Mouse (Mus musculus): Measurements from ENCODE around the gene Scn5a. TPM values are rescaled to one million over a fixed set of nuclear protein-coding genes. Genes with fewer than 3 reads are reported as not detected.

The Scn5a gene
- polyA plus RNA-seq, 1 experiment = 0.21 TPM

GRCm38 (mm10) chr9:119483554-119484353, 95.1 kb downstream of the Scn5a start:
- H3K4me1 ChIP-seq (ENCODE audit: control insufficient read depth, insufficient read depth, low read length) = peaks cover 12% of the 10 kb centered on the region
- 38% methylated on average over 23 of the region's 23 CpGs for WGBS
- TF ChIP-seq CTCF (IDR thresholded peaks at IDR 0.05; ENCODE audit: borderline replicate concordance, insufficient read depth, low read depth, low read length) (no peak), POLR2A (IDR thresholded peaks at IDR 0.05; ENCODE audit: borderline replicate concordance, insufficient read depth, low read length) (no peak)
- no peaks in the 10 kb centered on the region; the same call in 1 of the 2 replicates for H3K27me3 ChIP-seq (ENCODE audit: control insufficient read depth, insufficient read depth, low read length)
- peak; percentile 25 to 36 for DNase-seq
- no peak overlapping the region for H3K27ac ChIP-seq (ENCODE audit: insufficient read depth, low read length)
- no peak overlapping the region for H3K4me3 ChIP-seq (replicated peaks; ENCODE audit: insufficient read depth, low read depth, low read length)

- 91% methylated on average over 4 of the region's 4 CpGs for WGBS
Observed at GRCm38 (mm10) chr9:119481612-119482011, 97.2 kb downstream of the Scn5a start.

GRCm38 (mm10) chr9:119479297-119479696, 99.5 kb downstream of the Scn5a start:
- Histone ChIP-seq H3K4me3 (replicated peaks; ENCODE audit: insufficient read depth, low read depth, low read length) (no peak overlapping the region), H3K4me1 (ENCODE audit: control insufficient read depth, insufficient read depth, low read length) (peaks cover 17% of the 10 kb centered on the region), H3K27me3 (ENCODE audit: control insufficient read depth, insufficient read depth, low read length) (no peaks in the 10 kb centered on the region), H3K27ac (ENCODE audit: insufficient read depth, low read length) (no peak overlapping the region)
- DNase-seq = no peak
- TF ChIP-seq POLR2A (IDR thresholded peaks at IDR 0.05; ENCODE audit: borderline replicate concordance, insufficient read depth, low read length) (no peak), CTCF (IDR thresholded peaks at IDR 0.05; ENCODE audit: borderline replicate concordance, insufficient read depth, low read depth, low read length) (no peak)
- WGBS = 38% methylated on average over 8 of the region's 8 CpGs

More at GRCm38 (mm10) chr9:119481612-119482011, 97.2 kb downstream of the Scn5a start:
- Histone ChIP-seq H3K4me3 (replicated peaks; ENCODE audit: insufficient read depth, low read depth, low read length) (no peak overlapping the region), H3K4me1 (ENCODE audit: control insufficient read depth, insufficient read depth, low read length) (peaks cover 17% of the 10 kb centered on the region), H3K27ac (ENCODE audit: insufficient read depth, low read length) (no peak overlapping the region), H3K27me3 (ENCODE audit: control insufficient read depth, insufficient read depth, low read length) (no peaks in the 10 kb centered on the region)
- TF ChIP-seq POLR2A (IDR thresholded peaks at IDR 0.05; ENCODE audit: borderline replicate concordance, insufficient read depth, low read length) (no peak), CTCF (IDR thresholded peaks at IDR 0.05; ENCODE audit: borderline replicate concordance, insufficient read depth, low read depth, low read length) (no peak)
- no peak for DNase-seq

- H3K4me1 ChIP-seq (ENCODE audit: control insufficient read depth, insufficient read depth, low read length) = peaks cover 17% of the 10 kb centered on the region
- H3K27me3 ChIP-seq (ENCODE audit: control insufficient read depth, insufficient read depth, low read length) = no peaks in the 10 kb centered on the region
- H3K4me3 ChIP-seq (replicated peaks; ENCODE audit: insufficient read depth, low read depth, low read length) = no peak overlapping the region
- H3K27ac ChIP-seq (ENCODE audit: insufficient read depth, low read length) = no peak overlapping the region
- DNase-seq = peak; percentile 18 to 21
- WGBS = 12% methylated on average over 11 of the region's 11 CpGs
- TF ChIP-seq POLR2A (IDR thresholded peaks at IDR 0.05; ENCODE audit: borderline replicate concordance, insufficient read depth, low read length) (no peak), CTCF (IDR thresholded peaks at IDR 0.05; ENCODE audit: borderline replicate concordance, insufficient read depth, low read depth, low read length) (no peak)
Observed at GRCm38 (mm10) chr9:119478345-119478744, 100.5 kb downstream of the Scn5a start.

GRCm38 (mm10) chr9:119477754-119478153, 101.1 kb downstream of the Scn5a start:
- peaks cover 14% of the 10 kb centered on the region for H3K4me1 ChIP-seq (ENCODE audit: control insufficient read depth, insufficient read depth, low read length)
- H3K4me3 ChIP-seq (replicated peaks; ENCODE audit: insufficient read depth, low read depth, low read length) = no peak overlapping the region
- TF ChIP-seq CTCF (IDR thresholded peaks at IDR 0.05; ENCODE audit: borderline replicate concordance, insufficient read depth, low read depth, low read length) (no peak), POLR2A (IDR thresholded peaks at IDR 0.05; ENCODE audit: borderline replicate concordance, insufficient read depth, low read length) (no peak)
- H3K27ac ChIP-seq (ENCODE audit: insufficient read depth, low read length) = no peak overlapping the region
- 13% methylated on average over 6 of the region's 6 CpGs for WGBS
- H3K27me3 ChIP-seq (ENCODE audit: control insufficient read depth, insufficient read depth, low read length) = no peaks in the 10 kb centered on the region
- DNase-seq = no peak

- Histone ChIP-seq H3K4me3 (replicated peaks; ENCODE audit: insufficient read depth, low read depth, low read length) (no peak overlapping the region), H3K27ac (ENCODE audit: insufficient read depth, low read length) (no peak overlapping the region), H3K4me1 (ENCODE audit: control insufficient read depth, insufficient read depth, low read length) (peaks cover 14% of the 10 kb centered on the region), H3K27me3 (ENCODE audit: control insufficient read depth, insufficient read depth, low read length) (no peaks in the 10 kb centered on the region)
- no peak for DNase-seq
- WGBS = 70% methylated on average over 15 of the region's 15 CpGs
- no peak for TF ChIP-seq POLR2A (IDR thresholded peaks at IDR 0.05; ENCODE audit: borderline replicate concordance, insufficient read depth, low read length)
Observed at GRCm38 (mm10) chr9:119474717-119475611, 103.9 kb downstream of the Scn5a start.

- no peak for DNase-seq
- 76% methylated on average over 9 of the region's 9 CpGs for WGBS
- TF ChIP-seq POLR2A (IDR thresholded peaks at IDR 0.05; ENCODE audit: borderline replicate concordance, insufficient read depth, low read length) (no peak), CTCF (IDR thresholded peaks at IDR 0.05; ENCODE audit: borderline replicate concordance, insufficient read depth, low read depth, low read length) (no peak)
Observed at GRCm38 (mm10) chr9:119473608-119474164, 105.1 kb downstream of the Scn5a start.

More at GRCm38 (mm10) chr9:119473608-119474164, 105.1 kb downstream of the Scn5a start:
- no peak overlapping the region for H3K27ac ChIP-seq (ENCODE audit: insufficient read depth, low read length)
- H3K4me1 ChIP-seq (ENCODE audit: control insufficient read depth, insufficient read depth, low read length) = peaks cover 10% of the 10 kb centered on the region
- H3K27me3 ChIP-seq (ENCODE audit: control insufficient read depth, insufficient read depth, low read length) = no peaks in the 10 kb centered on the region
- no peak overlapping the region for H3K4me3 ChIP-seq (replicated peaks; ENCODE audit: insufficient read depth, low read depth, low read length)
